Mouse (Mus musculus) MEL (cell line): Measurements from ENCODE around the gene Selenoh. TPM values are rescaled to one million over a fixed set of nuclear protein-coding genes. Genes with fewer than 3 reads are reported as not detected.

ENCODE experiments used
- DNase-seq: peaks from one replicate; pipeline ENCODE4 v3.0.0; 2011; ENCODE audit warnings: low read depth, low spot score
- H3K27ac ChIP-seq: 2 replicates; pipeline ENCODE4 v1.5.1; 2012; ENCODE audit warnings: low read depth, mild to moderate bottlenecking, control low read depth, low read length, moderate library complexity; ENCODE audit not compliant: control insufficient read depth
- H3K27me3 ChIP-seq, 2 experiments: fragments of 150-350 bp in 1 of 2; sonication (generic) in 1 of 2; 2 replicates each; pipeline ENCODE4 v1.6.1; 2012; ENCODE audit warnings: low read length in 2 of 2, mild to moderate bottlenecking in 2 of 2, improper control_type of control experiment in 1 of 2, moderate library complexity in 1 of 2; ENCODE audit not compliant: insufficient read depth in 2 of 2, control insufficient read depth in 1 of 2
- H3K36me3 ChIP-seq, 2 experiments: 2 replicates each; pipeline ENCODE4 v1.6.1; 2012 to 2014; ENCODE audit warnings: low read length in 2 of 2, improper control_type of control experiment in 1 of 2, inconsistent platforms in 1 of 2, mild to moderate bottlenecking in 1 of 2; ENCODE audit not compliant: insufficient read depth in 2 of 2, control insufficient read depth in 1 of 2
- H3K4me1 ChIP-seq, 2 experiments: fragments of 150-350 bp in 1 of 2; sonication (generic) in 1 of 2; 2 replicates each; pipeline ENCODE4 v1.6.1; 2012; ENCODE audit warnings: low read length in 2 of 2, improper control_type of control experiment in 1 of 2, mild to moderate bottlenecking in 1 of 2; ENCODE audit not compliant: insufficient read depth in 2 of 2, control insufficient read depth in 1 of 2
- H3K4me3 ChIP-seq, 2 experiments: fragments of 150-350 bp in 1 of 2; sonication (generic) in 1 of 2; 2 replicates each; pipeline ENCODE4 v1.5.1; 2012; ENCODE audit warnings: low read depth in 2 of 2, low read length in 2 of 2, mild to moderate bottlenecking in 2 of 2, moderate library complexity in 2 of 2, control low read depth in 1 of 2, improper control_type of control experiment in 1 of 2; ENCODE audit not compliant: control insufficient read depth in 1 of 2, insufficient read depth in 1 of 2
- H3K79me2 ChIP-seq: 2 replicates; pipeline ENCODE4 v1.6.1; 2012; ENCODE audit warnings: mild to moderate bottlenecking, low read length, moderate library complexity; ENCODE audit not compliant: control insufficient read depth, poor library complexity, insufficient read depth
- H3K9ac ChIP-seq: 2 replicates; pipeline ENCODE4 v1.6.1; 2012; ENCODE audit warnings: low read depth, mild to moderate bottlenecking, control low read depth, low read length, moderate library complexity; ENCODE audit not compliant: control insufficient read depth, poor library complexity, severe bottlenecking
- H3K9me3 ChIP-seq: fragments of 150-350 bp; sonication (generic); replicated peaks from 2 replicates; pipeline ENCODE4 v1.6.1; 2012; ENCODE audit warnings: mild to moderate bottlenecking, low read length, improper control_type of control experiment, moderate library complexity; ENCODE audit not compliant: insufficient read depth
- BHLHE40 ChIP-seq: IDR thresholded peaks from 2 replicates; pipeline ENCODE4 v1.6.1; 2012; ENCODE audit warnings: low read depth, mild to moderate bottlenecking, inconsistent platforms, low read length, improper control_type of control experiment, borderline replicate concordance
- CHD1 ChIP-seq: IDR thresholded peaks from 2 replicates; pipeline ENCODE4 v1.6.1; 2012; ENCODE audit warnings: low read depth, mild to moderate bottlenecking, inconsistent platforms, low read length, improper control_type of control experiment
- CTCF ChIP-seq, 3 experiments: IDR thresholded peaks in 2 of 3; conservative IDR thresholded peaks in 1 of 3; 2 replicates each; pipeline ENCODE4 v1.5.1; 2011 to 2012; ENCODE audit warnings: low read length in 3 of 3, low read depth in 2 of 3, mild to moderate bottlenecking in 2 of 3, improper control_type of control experiment in 1 of 3, inconsistent platforms in 1 of 3, mixed read lengths in 1 of 3, moderate library complexity in 1 of 3; ENCODE audit not compliant: control insufficient read depth in 1 of 3, insufficient read depth in 1 of 3, poor library complexity in 1 of 3, severe bottlenecking in 1 of 3
- E2F4 ChIP-seq: IDR thresholded peaks from 2 replicates; pipeline ENCODE4 v1.6.1; 2011; ENCODE audit warnings: low read depth, low read length, improper control_type of control experiment, borderline replicate concordance
- ELF1 ChIP-seq: IDR thresholded peaks from 2 replicates; pipeline ENCODE4 v1.6.1; 2014; ENCODE audit warnings: low read depth, mild to moderate bottlenecking, inconsistent platforms, low read length, improper control_type of control experiment, moderate library complexity
- EP300 ChIP-seq, 2 experiments: IDR thresholded peaks; 2 replicates each; pipeline ENCODE4 v1.6.1; 2011; ENCODE audit warnings: improper control_type of control experiment in 2 of 2, low read length in 2 of 2, low read depth in 1 of 2, mild to moderate bottlenecking in 1 of 2
- ETS1 ChIP-seq: IDR thresholded peaks from 2 replicates; pipeline ENCODE4 v1.6.1; 2012; ENCODE audit warnings: low read depth, mild to moderate bottlenecking, inconsistent platforms, low read length, improper control_type of control experiment, moderate library complexity
- GATA1 ChIP-seq: IDR thresholded peaks from 2 replicates; pipeline ENCODE4 v1.6.1; 2011; ENCODE audit warnings: low read depth, low read length, improper control_type of control experiment
- HCFC1 ChIP-seq: IDR thresholded peaks from 2 replicates; pipeline ENCODE4 v1.6.1; 2012; ENCODE audit warnings: low read depth, mild to moderate bottlenecking, inconsistent platforms, low read length, improper control_type of control experiment, moderate library complexity
- JUND ChIP-seq: IDR thresholded peaks from 2 replicates; pipeline ENCODE4 v1.6.1; 2011; ENCODE audit warnings: low read depth, mild to moderate bottlenecking, improper control_type of control experiment, low read length
- MAZ ChIP-seq: IDR thresholded peaks from 2 replicates; pipeline ENCODE4 v1.6.1; 2012; ENCODE audit warnings: low read depth, mild to moderate bottlenecking, inconsistent platforms, low read length, improper control_type of control experiment
- MEF2A ChIP-seq: IDR thresholded peaks from 2 replicates; pipeline ENCODE4 v1.6.1; 2014; ENCODE audit warnings: low read depth, mild to moderate bottlenecking, inconsistent platforms, low read length, improper control_type of control experiment; ENCODE audit not compliant: poor library complexity, insufficient replicate concordance, severe bottlenecking; ENCODE audit errors: extremely low read depth
- MXI1 ChIP-seq: IDR thresholded peaks from 2 replicates; pipeline ENCODE4 v1.6.1; 2011; ENCODE audit warnings: mild to moderate bottlenecking, low read depth, low read length, improper control_type of control experiment
- MYB ChIP-seq: IDR thresholded peaks from 2 replicates; pipeline ENCODE4 v1.6.1; 2011; ENCODE audit warnings: mild to moderate bottlenecking, low read depth, low read length, improper control_type of control experiment
- NELFE ChIP-seq: IDR thresholded peaks from 2 replicates; pipeline ENCODE4 v1.6.1; 2011; ENCODE audit warnings: low read depth, low read length, improper control_type of control experiment
- POLR2AphosphoS2 ChIP-seq: IDR thresholded peaks from 2 replicates; pipeline ENCODE4 v1.6.1; 2011; ENCODE audit warnings: low read length, improper control_type of control experiment
- POLR2AphosphoS5 ChIP-seq: IDR thresholded peaks from 2 replicates; pipeline ENCODE4 v1.6.1; 2012; ENCODE audit warnings: low read depth, borderline replicate concordance, mild to moderate bottlenecking, inconsistent platforms, low read length, moderate library complexity, mixed read lengths
- RCOR1 ChIP-seq: IDR thresholded peaks from 2 replicates; pipeline ENCODE4 v1.6.1; 2012; ENCODE audit warnings: low read depth, mild to moderate bottlenecking, inconsistent platforms, low read length, improper control_type of control experiment
- SIN3A ChIP-seq: IDR thresholded peaks from 2 replicates; pipeline ENCODE4 v1.6.1; 2012; ENCODE audit warnings: low read length, improper control_type of control experiment, inconsistent platforms
- TAL1 ChIP-seq: IDR thresholded peaks from 2 replicates; pipeline ENCODE4 v1.6.1; 2012; ENCODE audit warnings: mild to moderate bottlenecking, inconsistent platforms, low read length, moderate library complexity, mixed read lengths
- TBP ChIP-seq: IDR thresholded peaks from 2 replicates; pipeline ENCODE4 v1.8.0; 2011; ENCODE audit warnings: low read depth, low read length, improper control_type of control experiment
- TCF12 ChIP-seq: IDR thresholded peaks from 2 replicates; pipeline ENCODE4 v1.6.1; 2014; ENCODE audit warnings: low read depth, mild to moderate bottlenecking, inconsistent platforms, low read length, improper control_type of control experiment, moderate library complexity
- UBTF ChIP-seq: IDR thresholded peaks from 2 replicates; pipeline ENCODE4 v1.6.1; 2012; ENCODE audit warnings: low read depth, mild to moderate bottlenecking, inconsistent platforms, low read length, improper control_type of control experiment, moderate library complexity, borderline replicate concordance; ENCODE audit not compliant: insufficient read depth
- USF1 ChIP-seq: IDR thresholded peaks from 2 replicates; pipeline ENCODE4 v1.6.1; 2014; ENCODE audit warnings: low read depth, mild to moderate bottlenecking, inconsistent platforms, low read length, improper control_type of control experiment, moderate library complexity
- USF2 ChIP-seq, 2 experiments: IDR thresholded peaks; 2 replicates each; pipeline ENCODE4 v1.6.1; 2011 to 2012; ENCODE audit warnings: improper control_type of control experiment in 2 of 2, low read length in 2 of 2, borderline replicate concordance in 1 of 2, inconsistent platforms in 1 of 2, low read depth in 1 of 2, mild to moderate bottlenecking in 1 of 2; ENCODE audit not compliant: insufficient read depth in 1 of 2
- ZC3H11A ChIP-seq: IDR thresholded peaks from 2 replicates; pipeline ENCODE4 v1.6.1; 2012; ENCODE audit warnings: low read depth, mild to moderate bottlenecking, inconsistent platforms, low read length, improper control_type of control experiment
- ZKSCAN1 ChIP-seq: IDR thresholded peaks from 2 replicates; pipeline ENCODE4 v1.6.1; 2012; ENCODE audit warnings: low read depth, mild to moderate bottlenecking, inconsistent platforms, low read length, improper control_type of control experiment, moderate library complexity
- ZNF384 ChIP-seq: IDR thresholded peaks from 2 replicates; pipeline ENCODE4 v1.6.1; 2012; ENCODE audit warnings: low read depth, mild to moderate bottlenecking, inconsistent platforms, low read length, improper control_type of control experiment
- polyA plus RNA-seq, 2 experiments: library from polyadenylated mRNA; stranded (reverse) in 1 of 2; unstranded in 1 of 2; fragments of >175 nt in 1 of 2; fragments of >200 nt in 1 of 2; gene quantifications; 2 replicates each; pipeline versions ENCODE4 v1.2.1 to v1.2.4; 2012; ENCODE audit warnings: low replicate concordance in 2 of 2, low read depth in 1 of 2; ENCODE audit not compliant: insufficient read length in 2 of 2, insufficient read depth in 1 of 2, missing spikeins in 1 of 2
- total RNA-seq: library from RNA; depleted of rRNA; stranded (reverse); fragments of 300-350 nt; gene quantifications from 2 replicates; pipeline ENCODE4 v1.2.3, GENCODE M21; 2012

Gene Selenoh
- total and polyA plus RNA-seq, 3 experiments, result 70.7 to 79.0 TPM; not detected in 1

- no peak for TF ChIP-seq USF2 (IDR thresholded peaks at IDR 0.05; ENCODE audit: borderline replicate concordance in 1 of 2, insufficient read depth in 1 of 2, low read depth in 1 of 2, low read length in 2 of 2)
- TF ChIP-seq MYB, result no peak
- peak; percentile 69; the same call in 1 of the 2 replicates for TF ChIP-seq CHD1
- peak; percentile 71 for TF ChIP-seq ZNF384
- TF ChIP-seq USF1, result no peak
- TF ChIP-seq EP300 (IDR thresholded peaks at IDR 0.05; ENCODE audit: low read depth in 1 of 2, low read length in 2 of 2), result no peak; a peak in 1 of 4 replicates
- TF ChIP-seq SIN3A, result peak; percentile 70
- TF ChIP-seq BHLHE40, result no peak
These were observed 46.1 kb upstream of the Selenoh start (continued) for GRCm38 (mm10) chr2:84716423-84717355.

- Histone ChIP-seq H3K4me3 (peak overlapping the region; percentile 61 to 92), H3K4me1 (peaks cover 0 to 9% of the 10 kb centered on the region in 2 experiments; a peak in 2 of 4 replicates), H3K27ac (peak overlapping the region; percentile 98), H3K36me3 (peaks cover 0 to 18% of the 10 kb centered on the region in 2 experiments; a peak in 3 of 4 replicates), H3K27me3 (no peaks in the 10 kb centered on the region), H3K79me2 (peaks cover 28% of the 10 kb centered on the region), H3K9ac (peak overlapping the region; percentile 99), H3K9me3 (no peaks in the 10 kb centered on the region)
- DNase-seq, result peak; percentile 98
- TF ChIP-seq TCF12 (no peak; the same call in none of the 2 replicates), USF2 (IDR thresholded peaks at IDR 0.05; ENCODE audit: borderline replicate concordance in 1 of 2, insufficient read depth in 1 of 2, low read depth in 1 of 2, low read length in 2 of 2) (no peak), MXI1 (peak; percentile 20; the same call in 1 of the 2 replicates), ZKSCAN1 (peak; percentile 68; the same call in 1 of the 2 replicates), ZNF384 (peak; percentile 100), ZC3H11A (no peak), E2F4 (0 out of 2 replicates have a peak, but pooled peaks have one; percentile 19), JUND (no peak), GATA1 (no peak), CHD1 (peak; percentile 98; the same call in 1 of the 2 replicates), POLR2AphosphoS5 (no peak), RCOR1 (no peak), ELF1 (0 out of 2 replicates have a peak, but pooled peaks have one; percentile 30), TBP (peak; percentile 73; the same call in 1 of the 2 replicates), UBTF (no peak), MYB (0 out of 2 replicates have a peak, but pooled peaks have one; percentile 44), POLR2AphosphoS2 (peak; percentile 33), EP300 (IDR thresholded peaks at IDR 0.05; ENCODE audit: low read depth in 1 of 2, low read length in 2 of 2) (no peak), SIN3A (peak; percentile 83), MAZ (no peak), ETS1 (no peak; the same call in 1 of the 2 replicates), HCFC1 (peak; percentile 88), NELFE (peak; percentile 49), CTCF (IDR thresholded peaks at IDR 0.05 in 2 of 3, conservative IDR thresholded peaks at IDR 0.05 in 1 of 3; ENCODE audit: control insufficient read depth in 1 of 3, insufficient read depth in 1 of 3, low read depth in 2 of 3, low read length in 3 of 3, poor library complexity in 1 of 3, severe bottlenecking in 1 of 3) (no peak), USF1 (no peak), MEF2A (no peak), TAL1 (no peak)
These were observed 45.2 kb upstream of the Selenoh start for GRCm38 (mm10) chr2:84715562-84716361.
